Mouse (Mus musculus) c-Kit-positive CD71-positive TER-119-negative erythroid progenitor cells, embryonic 14.5 days (primary cell): ENCODE results near the gene Dvl2.
"Not testable (repeated sequence)": the region's sequence is repeated elsewhere in the genome, so short reads cannot be mapped to it uniquely, and the experiment has no call there.

ENCODE experiments used
- DNase-seq: peaks from one replicate; pipeline ENCODE4 v3.0.0-alpha.2; 2013; ENCODE audit warnings: low read depth

Gene Dvl2

DNA sequence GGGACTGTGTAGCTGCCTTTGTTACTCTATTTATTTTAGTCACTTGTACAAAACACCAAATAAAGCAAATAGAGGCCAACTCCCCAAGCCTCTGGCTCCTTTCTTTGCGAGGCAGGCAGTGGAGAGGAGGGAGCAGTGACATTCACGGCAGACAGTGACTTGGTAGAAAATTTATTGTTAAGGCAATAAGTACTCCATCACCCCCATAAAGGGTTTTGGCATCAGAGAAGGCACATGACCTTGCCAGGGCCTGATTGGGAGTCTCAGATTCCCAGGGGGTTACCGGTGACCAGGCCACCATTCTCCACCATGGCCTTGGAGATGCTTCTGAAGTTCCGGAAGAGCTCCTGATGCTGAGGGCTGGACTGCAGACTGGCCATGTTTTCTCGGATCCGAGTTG is 9.6 kb downstream of the Dvl2 start:
- no peak for DNase-seq

- no peak for DNase-seq
Observed at GRCm38 (mm10) chr11:70010548-70010947, 10.2 kb downstream of the Dvl2 start.

DNA sequence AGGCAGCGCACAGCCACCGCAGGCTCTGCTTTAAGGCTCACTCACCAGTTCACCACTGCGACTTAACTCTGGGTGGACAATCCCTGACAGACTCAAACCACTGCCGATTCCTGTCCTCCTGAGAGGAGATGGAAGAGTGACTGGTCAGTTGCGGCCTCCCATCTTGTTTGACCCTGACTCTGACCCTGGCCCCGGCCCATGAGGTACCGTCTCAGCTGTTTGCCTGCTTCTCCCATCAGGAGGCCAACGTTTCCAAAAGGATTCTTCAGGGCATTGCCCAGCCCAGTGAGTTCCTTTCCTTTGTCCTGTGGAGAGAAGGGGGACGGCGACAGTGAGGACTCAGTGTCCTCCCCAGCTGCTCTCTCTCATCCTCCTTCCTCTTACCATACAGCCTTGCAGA is 10.6 kb downstream of the Dvl2 start:
- DNase-seq: no peak

DNA sequence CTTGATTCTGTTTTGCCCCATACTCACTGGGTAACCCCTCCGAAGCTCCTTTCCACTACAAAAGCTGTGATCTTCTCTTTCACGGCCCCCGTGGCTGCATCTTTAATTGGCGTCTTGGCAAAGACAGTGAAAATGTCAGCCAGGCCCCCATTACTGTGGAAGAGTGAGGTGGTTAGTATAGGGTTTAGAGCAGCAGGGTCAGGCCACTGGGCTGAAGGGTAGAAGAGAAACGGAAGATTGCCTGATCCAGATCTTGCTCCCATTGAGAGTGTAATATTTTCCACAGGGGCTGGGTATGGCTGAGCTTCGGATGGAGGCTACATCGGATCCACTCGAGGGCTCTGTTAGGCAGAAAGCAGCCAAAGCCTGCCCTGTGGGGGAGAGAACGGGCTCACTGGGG is 12.5 kb downstream of the Dvl2 start:
- no peak for DNase-seq

DNA sequence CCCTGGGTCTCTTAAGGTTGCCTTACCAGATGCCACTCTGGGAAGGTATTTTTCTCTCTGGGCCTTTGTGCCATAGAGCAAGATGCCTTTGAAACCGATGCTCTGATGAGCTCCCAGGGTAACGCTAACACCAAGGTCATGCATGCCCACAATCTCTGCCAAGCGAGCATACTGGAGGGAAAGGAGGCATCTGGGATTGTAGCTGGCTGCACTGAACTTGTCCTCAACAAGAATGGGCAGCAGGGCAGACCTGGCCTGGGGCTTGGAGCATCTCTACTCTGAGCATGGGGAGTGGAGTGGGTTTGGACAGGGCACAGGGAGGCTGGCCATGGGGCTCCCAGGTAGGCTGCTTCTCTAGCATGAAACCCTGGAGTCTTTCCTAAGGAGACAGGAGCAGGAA is 13.0 kb downstream of the Dvl2 start:
- no peak for DNase-seq

GRCm38 (mm10) chr11:70014051-70014450 is 13.7 kb downstream of the Dvl2 start:
- no peak for DNase-seq

DNA sequence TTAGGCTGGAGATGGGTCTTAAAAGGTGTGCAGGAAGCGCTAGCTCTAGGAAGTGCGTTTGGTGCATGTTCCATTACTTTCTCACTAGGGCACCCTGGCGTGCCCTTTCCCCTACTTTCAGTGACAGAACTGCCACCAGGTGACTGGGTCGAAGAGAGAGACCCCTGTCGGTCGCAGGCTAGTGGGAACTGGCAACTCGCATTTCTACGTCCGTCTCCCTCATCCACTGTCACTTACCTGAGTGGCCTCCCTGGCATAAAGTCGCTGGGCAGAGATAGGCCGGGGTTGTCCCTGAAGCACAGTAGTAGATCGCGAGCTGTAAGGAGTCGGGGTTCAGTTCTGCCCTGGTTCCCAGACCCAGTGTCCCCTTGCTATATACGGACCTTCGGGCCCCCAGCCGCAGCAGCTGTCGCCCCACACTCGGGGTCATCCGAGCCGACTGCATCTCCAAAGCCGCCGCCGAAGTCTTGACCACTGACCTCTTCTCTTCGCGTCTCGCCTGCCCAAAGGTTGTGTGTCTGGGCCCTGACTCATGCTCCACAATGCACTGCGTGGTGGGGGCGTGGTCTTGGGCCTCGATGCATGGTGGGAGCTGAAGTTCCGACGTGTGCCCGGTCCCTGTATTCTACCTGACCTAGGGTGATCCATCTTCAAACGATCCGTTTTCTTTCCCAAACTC is 14.6 kb downstream of the Dvl2 start, which contains the start of gene Acadvl:
Gene Acadvl, minus strand, starts transcription at position 532 of the 679 bp plus-strand sequence.
- peak; percentile 86 for DNase-seq

GRCm38 (mm10) chr11:70015677-70016076 is 15.3 kb downstream of the Dvl2 start:
- DNase-seq: no peak

DNA sequence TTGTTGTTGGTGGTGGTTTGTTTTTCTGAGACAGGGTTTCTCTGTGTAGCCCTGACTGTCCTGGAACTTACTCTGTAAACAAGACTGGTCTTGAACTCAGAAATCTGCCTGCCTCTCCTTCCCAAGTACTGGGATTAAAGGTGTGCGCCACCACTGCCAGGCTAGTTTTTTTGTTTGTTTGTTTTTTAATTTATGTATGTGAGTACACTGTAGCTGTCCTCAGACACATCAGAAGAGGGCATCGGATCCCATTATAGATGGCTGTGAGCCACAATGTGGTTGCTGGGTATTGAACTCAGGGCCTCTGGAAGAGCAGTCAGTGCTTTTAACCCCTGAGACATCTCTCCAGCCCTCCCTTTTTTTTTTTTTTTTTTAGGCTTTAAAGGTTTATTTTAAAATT is 15.8 kb downstream of the Dvl2 start:
- not testable (repeated sequence) for DNase-seq

- no peak for DNase-seq
Observed at GRCm38 (mm10) chr11:70016669-70017068, 16.3 kb downstream of the Dvl2 start, which contains the start of gene Dlg4. Gene Dlg4, plus strand, starts transcription at chr11:70016942.

DNA sequence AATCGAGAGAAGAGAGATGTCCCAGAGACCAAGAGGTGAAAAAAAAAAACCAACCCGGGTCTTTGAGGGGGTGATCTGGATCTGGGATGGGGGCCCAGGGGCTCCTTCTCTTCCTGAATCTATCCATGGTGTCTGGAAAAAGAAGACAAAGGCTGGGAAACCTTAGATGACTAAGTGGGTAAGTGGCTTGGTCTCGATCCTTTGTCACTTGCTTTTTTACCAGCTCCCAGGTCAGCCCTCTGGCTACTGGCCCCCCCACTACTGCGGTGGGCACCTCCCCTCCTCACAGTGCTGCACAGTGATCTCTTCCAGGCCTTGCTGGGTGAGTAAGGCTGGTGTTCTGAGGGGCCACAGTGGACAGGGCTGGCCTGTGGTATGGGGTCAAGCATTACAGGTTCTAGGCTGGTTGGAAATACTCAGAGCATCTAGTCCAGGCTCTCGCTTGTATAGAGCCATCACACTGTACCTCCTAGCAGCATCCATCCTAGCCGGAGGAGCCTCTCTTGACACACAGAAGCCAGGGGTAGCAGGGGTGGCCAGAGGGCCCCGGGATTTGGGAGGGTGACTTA is 16.9 kb downstream of the Dvl2 start:
- DNase-seq: no peak

- no peak for DNase-seq
Observed at GRCm38 (mm10) chr11:70018131-70018990, 18.0 kb downstream of the Dvl2 start.

- DNase-seq: no peak
Observed at GRCm38 (mm10) chr11:70019495-70020021, 19.2 kb downstream of the Dvl2 start.

- no peak for DNase-seq
Observed at GRCm38 (mm10) chr11:70020022-70020631, 19.7 kb downstream of the Dvl2 start.

GRCm38 (mm10) chr11:70020731-70021263 is 20.4 kb downstream of the Dvl2 start:
- DNase-seq: peak; percentile 63

- DNase-seq: peak; percentile 97
Observed at GRCm38 (mm10) chr11:70021264-70022132, 21.1 kb downstream of the Dvl2 start.

DNA sequence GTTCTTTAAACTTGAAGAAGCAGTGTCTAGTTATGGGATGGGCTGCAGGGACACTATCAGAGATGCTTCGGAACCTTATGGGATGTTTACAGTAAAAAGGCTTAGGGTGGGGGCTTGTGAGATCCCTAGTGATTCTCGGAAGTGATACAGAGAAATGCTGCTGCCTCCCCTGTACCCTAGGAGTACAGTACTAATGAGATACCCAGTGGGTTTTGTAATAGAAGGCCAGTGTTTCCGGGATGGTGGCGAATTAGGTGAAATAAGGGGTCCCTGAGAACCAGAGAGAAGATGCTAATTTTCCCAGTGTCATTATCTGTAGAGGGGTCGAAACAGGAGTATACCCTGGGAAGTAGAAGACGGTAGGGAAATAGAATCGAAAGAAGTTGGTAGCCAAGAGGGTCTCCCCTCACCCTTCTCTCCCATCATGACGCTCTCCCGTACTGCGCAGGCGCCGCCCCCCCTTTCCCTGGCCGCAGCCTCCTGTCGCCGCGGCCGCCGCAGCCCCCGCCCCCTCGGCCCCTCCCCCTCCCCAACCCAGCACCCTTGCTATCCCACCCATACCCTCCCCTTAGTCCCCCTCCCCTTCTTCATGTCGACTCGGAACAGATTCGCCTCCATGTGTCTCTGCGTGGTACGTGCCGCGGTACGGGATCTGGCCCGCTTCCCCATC is 23.2 kb downstream of the Dvl2 start:
- no peak for DNase-seq

DNA sequence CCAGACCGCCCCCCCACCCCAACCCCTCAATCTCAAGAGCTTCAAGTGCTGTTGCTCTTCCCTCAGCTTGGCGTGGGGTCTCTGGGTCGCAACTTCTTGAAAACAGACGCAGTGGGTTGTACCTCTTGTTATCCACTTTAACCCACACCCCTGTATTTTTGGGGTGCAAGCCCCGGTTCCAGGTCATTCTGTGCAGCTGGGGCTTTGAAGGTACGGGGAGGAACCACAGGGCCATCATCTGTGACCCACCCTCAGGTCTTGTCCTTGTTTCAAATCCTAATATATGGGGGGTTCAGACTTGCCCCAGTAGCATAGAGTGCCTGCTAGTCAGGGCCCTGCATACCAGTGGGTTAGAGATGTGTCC is 23.7 kb downstream of the Dvl2 start:
- no peak for DNase-seq

DNA sequence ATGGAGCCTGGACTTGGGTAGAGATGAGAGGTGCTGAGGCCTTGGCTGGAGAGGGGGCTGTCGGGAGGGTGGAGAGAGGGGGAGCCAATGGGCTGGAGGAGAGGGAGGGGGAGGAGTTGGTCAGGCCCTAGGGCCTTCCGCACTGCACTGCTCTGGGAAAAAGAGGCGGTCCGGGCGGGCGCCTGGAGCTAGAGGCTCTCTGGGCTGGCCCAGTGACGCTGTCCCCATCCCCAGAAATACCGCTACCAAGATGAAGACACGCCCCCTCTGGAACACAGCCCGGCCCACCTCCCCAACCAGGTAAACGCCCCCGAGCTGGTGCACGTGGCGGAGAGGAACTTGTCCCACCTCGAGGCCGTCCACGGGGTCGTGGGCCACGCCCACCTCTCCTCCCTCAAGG is 26.3 kb downstream of the Dvl2 start:
- DNase-seq: no peak

DNA sequence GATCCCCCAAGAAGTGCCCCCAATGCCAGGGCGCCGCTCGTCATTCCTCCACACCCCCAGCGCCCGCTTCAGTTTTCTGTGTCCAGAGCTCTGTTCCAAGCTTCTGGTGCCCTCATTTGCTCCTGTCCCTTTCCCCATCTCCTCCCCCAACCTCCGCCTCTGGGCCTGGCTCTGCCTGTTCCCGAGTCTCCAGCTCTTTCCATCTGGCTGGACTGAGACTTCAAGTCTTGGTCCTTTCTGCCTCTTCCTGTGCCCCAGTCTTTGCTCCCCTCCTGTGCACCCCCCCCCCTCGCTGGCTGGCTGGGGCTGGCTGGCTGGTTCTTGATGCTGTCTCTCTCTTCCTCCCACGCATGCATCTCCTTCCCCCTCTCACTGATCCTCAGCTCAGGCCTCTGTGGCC is 27.0 kb downstream of the Dvl2 start:
- no peak for DNase-seq
